Mouse (Mus musculus) c-Kit-positive CD71-positive TER-119-positive erythroid progenitor cells, embryonic 14.5 days (primary cell): Measurements from ENCODE around the gene Ptchd4.

Experiments used
- DNase-seq: peaks from one replicate; pipeline ENCODE4 v3.0.0-alpha.2; 2013; ENCODE audit warnings: low spot score

Ptchd4 gene

GRCm38 (mm10) chr17:42427961-42428360, 112.2 kb downstream of the Ptchd4 start:
- DNase-seq: no peak

DNA sequence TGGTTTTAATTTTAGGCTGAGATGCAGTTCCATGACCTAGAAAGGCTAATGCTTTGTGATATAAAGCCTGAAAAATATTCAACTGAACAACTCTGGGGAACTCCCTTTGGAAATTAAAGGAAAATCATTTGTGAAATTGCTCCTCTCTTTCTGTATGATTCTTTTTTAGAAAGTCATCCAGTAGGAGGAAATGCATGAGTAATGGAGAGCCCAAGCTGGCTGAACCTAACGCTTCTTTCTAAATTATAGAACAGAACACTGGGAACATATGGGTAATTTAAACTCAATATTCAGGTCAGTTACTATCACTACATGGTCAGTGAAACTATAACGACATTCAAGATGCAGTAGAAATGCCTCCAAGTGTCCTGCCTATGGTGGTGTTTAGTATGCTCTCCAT, 114.6 kb downstream of the Ptchd4 start:
- no peak for DNase-seq

GRCm38 (mm10) chr17:42452235-42452634, 136.5 kb downstream of the Ptchd4 start:
- DNase-seq: no peak

GRCm38 (mm10) chr17:42456441-42456840, 140.7 kb downstream of the Ptchd4 start:
- DNase-seq: no peak

- DNase-seq: no peak
These were observed 147.0 kb downstream of the Ptchd4 start for GRCm38 (mm10) chr17:42462726-42463125.

GRCm38 (mm10) chr17:42480173-42480991, 164.6 kb downstream of the Ptchd4 start:
- DNase-seq: no peak

GRCm38 (mm10) chr17:42509356-42510262, 193.9 kb downstream of the Ptchd4 start:
- DNase-seq: no peak

- no peak for DNase-seq
These were observed 214.4 kb downstream of the Ptchd4 start for GRCm38 (mm10) chr17:42530147-42530546.

DNA sequence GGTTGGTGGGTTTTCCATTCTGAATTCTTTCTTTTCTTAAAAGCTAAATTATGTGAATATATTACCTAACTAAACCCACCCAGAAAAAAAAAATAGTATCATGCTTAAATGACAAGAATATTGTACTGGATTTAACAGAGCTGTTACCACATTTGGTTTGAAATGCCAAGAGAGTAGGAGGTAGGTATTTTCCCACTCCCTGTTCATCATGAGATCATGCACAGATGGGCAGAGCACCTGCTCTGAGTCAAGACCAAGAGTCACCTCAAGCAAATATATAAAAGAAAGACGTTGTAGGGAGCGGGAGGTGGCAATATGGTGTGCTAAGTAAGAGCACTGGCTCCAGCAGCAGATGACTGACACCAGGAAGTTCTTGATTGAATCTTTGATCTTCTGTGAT, 233.8 kb downstream of the Ptchd4 start:
- DNase-seq: no peak
